Mouse (Mus musculus) left cerebral cortex, postnatal 36 days (tissue): ENCODE measurements around the gene Rora. TPM values are rescaled to one million over a fixed set of nuclear protein-coding genes. Genes with fewer than 3 reads are reported as not detected.

Source experiments
- DNase-seq, 2 experiments: peaks; one replicate each; pipeline ENCODE4 v3.0.0; 2021 to 2022; ENCODE audit warnings: low spot score in 2 of 2, mixed read lengths in 1 of 2
- intact Hi-C: fragments of 180-260 bp; cut with DNase I; formaldehyde crosslinking; loops from one replicate; pipeline ENCODE4 v1.15.1; 2025
- total RNA-seq, 2 experiments: library from RNA; stranded (reverse); gene quantifications; 2 replicates each; pipeline ENCODE4 v1.2.3; 2021

The Rora gene
- total RNA-seq, 2 experiments from 2014 or later, result 69.0 to 81.9 TPM

DNA sequence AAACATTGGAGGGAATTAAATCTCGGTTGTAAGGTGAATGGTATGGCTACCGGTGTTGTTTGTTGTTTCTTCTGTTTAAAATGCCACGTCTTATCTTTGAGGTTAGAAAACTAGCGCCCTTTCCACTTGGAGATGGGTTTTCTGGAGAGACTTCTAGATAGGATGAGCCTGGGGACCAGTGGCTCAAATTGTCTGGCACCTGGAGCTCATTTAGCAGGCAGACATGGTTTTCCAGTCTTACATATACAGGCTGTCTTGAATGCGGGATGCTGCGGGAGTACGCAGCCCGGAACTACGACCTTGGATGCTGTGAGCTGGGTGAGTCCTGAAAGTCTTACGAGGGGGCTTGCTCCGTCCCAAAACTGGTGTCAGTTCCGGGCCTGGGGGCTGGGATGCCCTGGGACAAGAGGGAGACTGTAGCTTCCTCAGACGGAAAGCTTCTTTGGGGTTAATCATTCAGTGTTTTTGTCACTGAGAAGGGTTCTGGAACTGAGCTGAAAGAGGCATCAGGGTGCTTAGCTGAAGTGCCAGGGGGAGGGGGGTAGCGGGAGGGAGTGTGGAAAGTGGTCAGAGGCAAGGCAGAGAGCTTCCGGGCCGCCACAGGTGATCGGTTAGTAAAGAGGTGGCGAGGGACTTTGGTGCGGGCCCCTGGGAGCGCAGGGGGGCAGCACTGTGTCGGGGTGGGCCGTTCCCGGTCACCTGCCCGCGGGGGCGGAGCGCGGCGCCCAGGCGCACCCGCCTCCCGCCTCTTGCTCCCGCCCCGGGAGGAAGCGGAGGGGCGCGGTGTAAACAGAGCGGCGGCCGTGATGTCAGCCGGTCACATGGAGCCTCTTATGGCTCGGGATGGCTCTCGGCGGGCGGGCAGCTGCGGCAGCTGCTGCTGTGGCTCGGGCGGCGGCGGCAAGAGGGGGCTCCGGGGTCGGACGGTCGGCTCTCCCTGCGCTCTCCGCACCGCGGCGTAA lies 635.8 kb downstream of the Rora start:
- peak; percentile 82 to 87 for DNase-seq
- intact Hi-C loops, result loop anchor here (10.0 kb wide), 2 partner anchors 165 to 1275 kb away; no protein-coding TSS in a partner anchor

DNA sequence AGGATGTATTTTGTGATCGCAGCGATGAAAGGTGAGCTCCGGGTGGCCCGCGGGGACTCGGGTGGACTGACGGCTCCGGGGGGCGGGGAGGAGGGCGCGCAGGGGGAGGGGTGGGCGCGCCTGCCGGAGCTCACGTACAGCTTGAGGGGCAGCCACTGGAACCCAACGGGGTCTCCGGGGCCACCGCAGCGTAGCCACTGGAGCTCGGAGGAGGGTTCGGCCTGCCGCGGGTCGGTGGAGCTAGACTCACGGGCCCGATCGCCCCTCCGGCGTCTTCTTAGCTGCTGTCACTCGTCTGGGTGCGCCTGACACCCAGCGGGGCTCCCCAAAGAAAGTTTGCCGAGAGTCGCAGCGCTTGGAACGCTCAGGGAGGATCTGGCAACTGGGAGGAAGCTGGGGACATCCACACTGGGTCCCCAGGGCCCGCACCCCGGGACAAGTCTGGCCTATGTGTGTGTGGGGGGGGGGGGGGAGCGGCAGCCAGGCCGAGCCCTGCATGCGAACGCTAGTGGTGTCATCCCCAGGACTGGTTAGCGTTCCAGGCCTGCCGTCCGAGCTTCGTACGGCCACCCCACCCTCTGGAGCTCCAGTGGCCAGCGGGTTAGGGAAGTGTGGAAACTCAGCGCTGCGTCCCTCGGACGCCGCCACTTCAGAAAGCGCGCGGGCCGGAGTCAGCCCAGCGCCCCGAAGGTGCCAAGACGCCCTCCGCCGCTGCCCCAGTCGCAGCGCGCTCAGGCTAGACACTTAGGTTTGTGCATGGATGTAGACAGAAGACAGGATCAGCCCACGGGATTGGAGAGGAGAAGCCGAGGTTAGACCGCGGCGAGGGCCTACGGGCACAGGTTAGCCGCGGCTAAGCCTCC lies 636.7 kb downstream of the Rora start:
- intact Hi-C loops, result loop anchor here (10.0 kb wide), 2 partner anchors 165 to 1275 kb away; no protein-coding TSS in a partner anchor
- peak in 1 of 2 experiments; percentile 29 for DNase-seq

DNA sequence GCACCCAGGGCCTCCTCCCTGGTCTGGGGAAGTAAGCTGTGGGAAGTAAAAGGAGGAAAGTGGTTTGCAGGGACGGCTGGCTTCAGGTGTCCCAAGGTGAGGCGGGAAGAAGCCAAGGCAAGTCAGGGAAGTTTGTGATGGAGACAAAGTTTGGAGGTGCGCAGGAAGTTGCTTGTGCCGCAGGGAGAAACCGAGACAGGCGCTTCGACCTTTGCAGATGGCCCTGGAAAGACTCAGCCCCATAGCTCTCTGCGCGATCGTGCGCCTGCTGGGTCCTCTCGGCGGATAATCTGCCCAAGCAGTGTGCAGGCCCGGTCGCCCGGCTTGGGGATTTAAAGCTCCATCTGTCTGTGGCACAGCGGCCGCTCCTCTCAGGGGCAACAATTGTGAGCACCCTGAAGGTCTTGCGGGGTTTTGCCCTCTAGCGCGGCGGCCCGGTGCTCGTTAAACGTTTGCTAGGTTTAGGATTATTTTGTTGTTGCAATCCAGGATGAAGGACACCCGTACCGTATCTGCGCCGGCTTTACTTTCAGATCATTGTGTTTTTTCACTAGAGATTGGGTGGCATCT lies 637.4 kb downstream of the Rora start:
- intact Hi-C loops, result loop anchor here (10.0 kb wide), 2 partner anchors 166 to 1276 kb away; no protein-coding TSS in a partner anchor
- DNase-seq, result peak in 1 of 2 experiments; percentile 25

DNA sequence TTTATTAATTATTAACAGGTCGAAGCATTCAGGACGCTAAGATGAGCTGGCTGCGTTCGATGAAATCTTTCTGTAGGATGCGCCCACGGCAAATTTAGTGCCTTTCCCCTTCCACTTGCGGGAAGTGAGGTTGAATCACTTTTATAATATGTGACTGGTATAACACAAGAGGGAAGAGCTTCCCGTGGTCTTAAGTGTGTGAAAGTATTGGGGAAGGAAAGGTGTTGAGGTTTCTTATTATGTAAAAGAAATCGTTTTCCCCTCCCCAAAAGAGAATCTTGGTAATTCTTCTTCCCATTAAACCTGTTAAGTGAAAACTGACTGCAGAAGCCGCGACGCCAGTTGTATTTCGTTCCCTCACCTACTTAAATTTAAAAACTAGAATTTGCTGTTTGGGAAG lies 637.9 kb downstream of the Rora start:
- intact Hi-C loops, result loop anchor here (10.0 kb wide), 2 partner anchors 167 to 1277 kb away; no protein-coding TSS in a partner anchor
- DNase-seq, result no peak

DNA sequence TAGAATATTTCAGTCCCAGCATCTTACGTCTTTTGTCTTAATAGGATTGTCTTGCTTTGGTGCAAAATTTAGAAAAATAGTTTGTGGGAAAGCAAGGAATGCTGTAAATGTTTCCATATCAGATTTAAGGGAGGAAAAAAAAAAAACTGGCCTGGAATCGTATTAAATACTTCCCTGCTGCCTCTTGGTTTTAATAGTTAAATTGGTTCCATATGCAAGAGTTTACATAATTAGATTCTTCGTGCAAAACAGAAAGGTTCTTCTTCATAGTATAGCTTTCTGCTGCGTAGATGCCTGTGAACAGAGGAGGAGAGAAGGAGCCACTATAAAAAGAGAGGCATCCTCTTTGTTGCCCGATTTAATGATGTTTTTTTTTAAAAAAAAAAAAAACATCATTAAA lies 638.8 kb downstream of the Rora start:
- intact Hi-C loops, result loop anchor here (10.0 kb wide), 2 partner anchors 168 to 1278 kb away; no protein-coding TSS in a partner anchor
- DNase-seq, result no peak

DNA sequence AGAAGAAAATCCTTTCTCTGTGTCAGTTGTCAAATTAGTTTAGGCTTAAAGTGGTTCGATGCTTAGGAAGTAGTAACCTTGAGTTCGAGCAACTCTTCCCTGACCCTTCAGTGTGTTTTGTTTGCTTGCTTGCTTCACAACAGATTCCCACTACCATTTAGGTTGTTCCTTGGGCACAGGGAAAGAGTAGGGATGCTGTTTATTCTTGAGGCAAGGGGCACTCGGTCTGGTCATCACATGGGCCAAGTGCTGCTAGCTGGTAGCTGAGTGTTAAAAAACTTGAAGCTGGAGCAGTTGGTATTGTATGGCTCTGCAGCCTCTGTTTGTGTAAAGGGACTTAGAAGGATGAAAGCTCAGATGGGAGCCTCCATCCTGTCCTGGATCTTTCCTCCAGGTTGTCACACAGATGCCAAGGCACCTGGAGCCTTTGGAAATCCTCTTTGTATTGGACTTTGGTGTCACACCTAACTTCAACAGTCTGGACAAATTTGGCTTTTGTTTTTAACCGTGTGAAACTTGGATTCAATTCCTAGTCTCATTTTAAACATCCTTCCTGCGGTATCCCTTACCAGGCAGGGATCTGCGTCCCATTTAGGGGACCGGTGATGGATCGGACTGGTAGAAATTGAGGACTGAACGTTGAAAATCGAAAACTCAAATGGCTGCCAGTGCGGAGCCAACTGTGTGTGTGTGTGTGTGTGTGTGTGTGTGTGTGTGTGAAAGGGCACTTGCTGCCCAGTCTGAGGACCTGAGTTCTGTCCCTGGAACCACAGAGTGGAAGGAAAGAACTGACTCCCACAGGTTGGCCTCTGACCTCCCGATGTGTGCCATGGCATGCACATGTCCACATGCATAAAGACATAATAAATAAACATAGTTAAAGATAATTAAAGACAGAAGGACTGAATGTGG lies 639.4 kb downstream of the Rora start:
- intact Hi-C loops, result loop anchor here (10.0 kb wide), 2 partner anchors 168 to 1278 kb away; no protein-coding TSS in a partner anchor

DNA sequence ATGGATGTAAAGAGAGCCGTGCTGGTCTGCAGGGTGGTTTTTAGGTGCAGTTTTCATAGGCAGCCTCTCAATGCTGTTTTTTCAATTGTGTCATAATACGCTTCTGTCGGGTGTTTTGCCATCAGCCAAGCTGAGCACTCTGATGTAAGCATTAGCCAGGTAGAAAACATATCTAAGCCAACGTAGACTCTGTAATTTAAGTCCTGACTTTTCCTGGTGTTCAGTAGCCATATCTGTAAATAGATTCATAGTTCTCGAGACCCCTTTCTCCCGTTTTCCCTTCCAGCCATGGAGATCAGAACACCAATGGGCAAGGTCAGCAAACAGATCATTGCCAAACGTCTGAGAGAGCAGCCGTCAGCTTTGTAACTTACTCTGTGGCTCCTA lies 640.1 kb downstream of the Rora start:
- intact Hi-C loops, result loop anchor here (10.0 kb wide), 2 partner anchors 169 to 1279 kb away; no protein-coding TSS in a partner anchor
- no peak for DNase-seq

More for the DNA sequence above, 639.4 kb downstream of the Rora start:
- no peak for DNase-seq

DNA sequence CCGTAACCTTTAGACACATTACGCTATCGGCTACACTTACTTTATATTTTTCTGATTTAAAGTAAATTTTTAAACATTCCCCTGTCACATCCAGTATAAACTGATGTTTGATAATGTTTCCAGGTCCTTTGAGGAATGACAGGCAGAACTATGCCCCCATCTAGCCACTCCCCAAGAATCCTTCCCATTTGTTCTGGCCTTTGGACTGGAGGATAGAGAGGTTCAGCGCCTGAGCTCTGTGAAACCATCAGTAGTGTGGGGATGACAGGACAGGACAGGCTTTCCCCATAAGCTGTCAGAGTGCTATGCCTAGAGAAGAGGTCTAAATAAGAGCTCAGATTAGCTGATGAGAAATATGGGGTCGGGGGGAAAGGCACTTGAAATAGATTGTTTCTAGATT lies 640.8 kb downstream of the Rora start:
- DNase-seq, result no peak
- intact Hi-C loops, result loop anchor here (10.0 kb wide), 2 partner anchors 170 to 1280 kb away; no protein-coding TSS in a partner anchor

DNA sequence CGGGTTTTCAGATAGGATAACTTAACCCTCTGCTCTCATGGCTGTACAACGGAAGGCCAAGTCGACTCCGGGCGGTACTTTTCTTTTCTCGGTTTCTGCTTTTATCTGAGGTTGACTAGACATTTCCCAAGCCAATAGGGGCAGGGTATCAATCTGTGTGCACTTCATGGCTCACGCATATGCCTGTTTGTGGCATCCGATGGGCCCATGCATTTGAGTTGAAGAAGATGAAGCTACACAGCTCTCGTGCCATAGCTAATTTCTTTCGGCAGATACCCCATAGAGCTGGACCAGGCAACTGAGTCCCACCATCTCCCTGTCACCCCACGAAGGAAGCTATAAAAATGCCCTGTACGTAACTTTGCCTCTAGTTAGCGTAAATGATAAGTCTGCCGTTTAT lies 641.3 kb downstream of the Rora start:
- intact Hi-C loops, result loop anchor here (5.0 to 10.0 kb wide), 3 partner anchors 170 to 1280 kb away; no protein-coding TSS in a partner anchor
- no peak for DNase-seq

DNA sequence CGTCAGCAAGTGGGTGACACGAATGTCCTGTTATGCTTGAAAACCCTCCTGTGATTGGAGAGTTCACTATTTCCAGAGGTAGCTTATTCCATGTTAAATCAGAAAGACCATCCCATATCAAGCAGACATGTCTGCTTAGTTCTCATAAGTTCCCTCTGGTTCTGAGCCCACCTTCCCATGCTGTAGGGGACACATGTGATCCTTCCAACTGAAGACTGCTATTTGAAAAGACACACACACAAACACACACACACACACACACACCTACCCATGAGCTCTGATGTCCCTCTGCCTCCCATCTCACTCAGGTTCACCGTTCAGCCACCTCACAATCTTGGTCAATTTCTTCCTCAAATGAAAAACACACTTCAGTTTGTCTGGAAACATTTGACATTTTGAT lies 642.2 kb downstream of the Rora start:
- no peak for DNase-seq

DNA sequence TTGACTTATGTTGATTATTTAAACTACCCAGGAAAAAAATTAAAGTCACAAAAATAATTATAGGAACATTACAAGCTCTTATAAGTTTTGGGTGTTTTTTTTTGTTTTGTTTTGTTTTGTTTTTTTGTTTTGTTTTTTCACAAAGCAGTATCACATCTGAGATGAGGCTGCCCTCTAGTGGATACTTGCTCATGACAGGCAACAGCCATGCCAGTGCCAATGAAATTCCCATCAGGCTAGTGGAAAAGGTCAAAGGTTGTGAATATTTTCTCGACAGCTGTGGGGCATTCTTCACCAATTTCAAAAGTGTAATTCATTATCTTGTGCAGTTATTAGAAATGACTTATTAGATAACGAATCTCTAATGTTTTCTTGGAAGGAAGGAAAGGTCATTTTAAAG lies 642.8 kb downstream of the Rora start:
- intact Hi-C loops, result loop anchor here (5.0 to 10.0 kb wide), 3 partner anchors 172 to 1282 kb away; no protein-coding TSS in a partner anchor
- no peak for DNase-seq

More for the DNA sequence above, 642.2 kb downstream of the Rora start:
- intact Hi-C loops, result loop anchor here (5.0 to 10.0 kb wide), 3 partner anchors 171 to 1281 kb away; no protein-coding TSS in a partner anchor

DNA sequence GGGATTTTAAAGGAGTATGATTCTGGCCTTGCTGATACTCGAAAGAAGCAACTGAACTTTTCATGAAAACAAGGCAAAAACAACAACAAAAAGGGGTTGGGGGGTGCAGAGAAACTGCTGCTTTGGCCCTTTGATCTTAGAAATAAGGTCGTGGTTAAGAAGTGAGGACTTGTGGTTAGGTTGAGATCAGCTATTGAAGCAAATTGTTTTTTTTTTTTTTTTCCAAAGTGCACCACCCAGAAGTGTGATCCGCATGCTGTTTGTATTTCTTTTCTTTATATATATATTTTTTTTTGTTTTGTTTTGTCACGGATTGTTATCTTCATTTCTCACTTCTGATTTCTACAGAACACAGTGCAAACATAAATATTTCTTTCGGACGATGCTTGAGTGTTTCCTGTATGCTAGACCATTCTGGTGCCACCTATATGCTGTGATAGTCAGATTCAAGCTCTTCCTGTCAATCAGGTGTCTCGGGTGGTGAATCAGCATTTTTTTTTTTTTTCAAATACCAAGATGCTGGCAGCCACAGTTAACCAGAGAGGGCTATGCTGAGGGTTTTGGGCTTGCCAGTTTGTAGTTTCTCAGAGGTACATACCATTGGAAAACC lies 644.3 kb downstream of the Rora start:
- DNase-seq, result no peak
- intact Hi-C loops, result loop anchor here (5.0 to 10.0 kb wide), 3 partner anchors 173 to 1283 kb away; no protein-coding TSS in a partner anchor

DNA sequence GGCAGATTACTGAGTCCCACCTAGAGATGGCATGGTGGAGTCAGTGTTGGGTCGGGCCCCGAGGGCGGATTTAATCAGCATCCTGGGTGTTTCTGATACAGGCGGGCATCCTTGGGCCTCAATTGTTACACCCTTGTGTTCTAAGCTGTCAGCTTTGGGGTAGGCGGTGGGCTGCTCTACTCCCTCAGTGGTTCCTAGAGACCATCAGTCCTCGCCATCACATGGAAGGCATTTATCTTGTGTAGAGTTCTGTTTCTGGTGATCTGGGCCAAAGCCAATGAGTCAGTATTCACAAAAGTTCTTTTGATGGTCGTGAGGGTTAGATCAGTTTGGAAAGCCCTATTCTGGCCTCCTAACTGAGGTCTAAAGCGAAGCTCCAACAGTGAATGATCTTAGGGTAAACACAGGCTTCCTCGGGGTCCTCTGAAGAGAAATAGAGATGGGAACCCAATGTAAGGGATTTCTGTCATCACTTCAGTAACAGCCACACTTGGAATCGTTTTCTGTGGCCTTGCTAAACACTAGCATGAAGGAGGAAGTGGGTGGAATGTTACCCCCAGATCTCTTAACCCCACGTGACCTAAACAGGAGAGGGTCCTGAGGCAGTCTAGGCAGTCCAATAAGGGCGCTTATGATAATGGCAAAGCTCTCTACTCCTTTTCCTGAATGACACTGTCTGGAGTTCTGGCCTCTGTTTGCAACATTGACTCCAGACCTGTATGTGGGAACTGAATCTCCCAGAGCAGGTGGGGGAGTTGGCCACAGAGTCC lies 645.2 kb downstream of the Rora start:
- DNase-seq, result no peak
- intact Hi-C loops, result loop anchor here (5.0 to 10.0 kb wide), 3 partner anchors 174 to 1284 kb away; no protein-coding TSS in a partner anchor

DNA sequence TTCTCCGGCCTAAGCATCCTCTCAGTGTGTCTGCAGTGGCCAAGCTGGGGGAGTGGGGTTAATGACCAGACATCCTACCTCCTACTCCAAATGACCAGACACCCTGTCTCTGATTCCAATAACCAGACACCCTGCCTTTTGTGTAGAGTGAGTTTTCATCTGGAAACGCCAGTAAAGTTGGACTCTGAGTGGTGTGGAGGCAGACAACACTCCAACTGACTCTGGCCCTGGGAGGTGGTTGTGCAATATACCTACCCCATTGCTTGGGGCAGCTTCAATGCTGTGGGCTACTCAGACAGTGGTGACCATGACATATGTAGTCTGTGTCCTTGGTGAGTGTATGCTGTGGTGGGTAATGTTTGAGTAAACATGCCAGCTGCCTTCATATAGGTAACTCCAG lies 645.9 kb downstream of the Rora start:
- intact Hi-C loops, result loop anchor here (5.0 to 10.0 kb wide), 3 partner anchors 175 to 1285 kb away; no protein-coding TSS in a partner anchor
- no peak for DNase-seq

DNA sequence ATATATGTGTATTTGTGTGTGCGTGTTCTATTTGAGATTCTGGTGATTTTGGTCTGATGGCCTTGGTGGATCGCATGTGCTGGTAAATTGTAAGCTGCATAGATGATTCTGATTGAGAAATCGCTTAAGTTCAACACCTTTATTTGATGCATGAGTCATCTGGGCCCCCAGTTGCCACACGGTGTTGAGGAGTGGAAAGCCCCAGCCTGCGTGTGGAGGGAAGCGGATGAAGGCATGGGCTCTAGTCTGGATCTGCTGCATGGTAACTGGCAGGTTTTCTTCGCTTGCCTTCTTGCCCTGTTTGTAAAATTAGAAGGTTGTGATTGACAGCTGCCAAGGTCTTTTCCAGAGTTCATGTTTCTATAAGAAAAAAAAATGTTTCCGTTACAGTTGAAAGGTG lies 646.7 kb downstream of the Rora start:
- DNase-seq, result no peak
- intact Hi-C loops, result no loop called here

DNA sequence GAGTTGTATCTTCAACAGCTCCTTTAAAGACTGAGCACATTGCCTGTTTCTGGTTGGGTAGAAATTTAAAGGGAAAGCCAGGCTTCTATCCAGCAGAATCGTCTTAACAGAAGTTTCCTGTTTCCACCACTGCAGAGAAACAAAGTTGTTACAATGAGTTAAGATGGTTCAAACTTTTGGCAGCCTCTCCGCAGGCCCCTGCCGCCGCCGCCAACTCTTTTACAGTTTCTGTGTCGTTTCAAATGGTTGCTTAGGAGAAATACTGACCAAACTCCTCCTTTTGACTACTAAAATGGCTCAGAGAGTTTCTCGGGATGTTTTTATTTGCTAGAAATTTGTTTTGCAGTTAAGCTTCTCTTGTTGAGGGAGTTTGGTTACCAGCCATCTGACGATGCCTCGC lies 647.9 kb downstream of the Rora start:
- DNase-seq, result no peak
- intact Hi-C loops, result no loop called here

DNA sequence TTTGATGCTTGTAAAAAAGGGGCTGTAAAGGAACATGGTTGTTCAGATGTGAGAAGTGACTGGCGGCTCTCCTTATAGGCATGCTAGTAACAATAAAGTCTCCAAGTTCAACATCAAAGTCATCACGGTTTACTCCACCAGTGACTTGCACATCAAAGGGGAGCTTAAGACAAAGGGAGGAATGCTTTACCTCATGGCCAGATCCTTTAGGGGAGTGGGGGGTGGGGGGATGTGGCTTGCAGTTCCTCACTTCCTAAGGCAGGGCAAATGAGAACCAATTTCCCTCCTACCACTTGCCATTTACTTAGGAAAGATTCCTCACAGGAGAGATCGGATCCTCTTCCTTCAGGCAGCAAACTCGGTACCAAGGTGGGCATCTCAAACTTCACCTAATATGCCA lies 648.4 kb downstream of the Rora start:
- DNase-seq, result no peak
- intact Hi-C loops, result no loop called here
